Mouse (Mus musculus) midbrain, embryonic 13.5 days (tissue): Measurements from ENCODE around the gene Rasgef1b. TPM values are rescaled to one million over a fixed set of nuclear protein-coding genes. Genes with fewer than 3 reads are reported as not detected.

Experiments used
- ATAC-seq: fragments of 200-750 bp; cut with Nextera tagmentation; 2 replicates; pipeline ENCODE4 v1.8.0; 2017; ENCODE audit warnings: mild to moderate bottlenecking, moderate TSS enrichment, moderate library complexity
- H3K27ac ChIP-seq: fragments of 300-500 bp; sonication (generic); 2 replicates; pipeline ENCODE4 v1.5.1; 2015; ENCODE audit warnings: inconsistent platforms, mild to moderate bottlenecking, moderate library complexity
- H3K27me3 ChIP-seq: fragments of 300-500 bp; sonication (generic); 2 replicates; pipeline ENCODE4 v1.6.1; 2015; ENCODE audit warnings: mild to moderate bottlenecking, inconsistent platforms
- H3K36me3 ChIP-seq: fragments of 300-500 bp; sonication (generic); 2 replicates; pipeline ENCODE4 v1.6.1; 2015; ENCODE audit warnings: mild to moderate bottlenecking, inconsistent platforms
- H3K4me1 ChIP-seq: fragments of 300-500 bp; sonication (generic); replicated peaks from 2 replicates; pipeline ENCODE4 v1.6.1; 2015; ENCODE audit warnings: inconsistent platforms
- H3K4me2 ChIP-seq: fragments of 300-500 bp; sonication (generic); replicated peaks from 2 replicates; pipeline ENCODE4 v1.6.1; 2015; ENCODE audit warnings: moderate library complexity, mild to moderate bottlenecking, inconsistent platforms
- H3K4me3 ChIP-seq: fragments of 300-500 bp; sonication (generic); replicated peaks from 2 replicates; pipeline ENCODE4 v1.5.1; 2015; ENCODE audit warnings: mild to moderate bottlenecking, inconsistent platforms
- H3K9ac ChIP-seq: fragments of 300-500 bp; sonication (generic); replicated peaks from 2 replicates; pipeline ENCODE4 v1.6.1; 2015; ENCODE audit warnings: mild to moderate bottlenecking, inconsistent platforms
- H3K9me3 ChIP-seq: fragments of 300-500 bp; sonication (generic); 2 replicates; pipeline ENCODE4 v1.6.1; 2016; ENCODE audit warnings: mild to moderate bottlenecking, inconsistent platforms
- WGBS: fragments of 180-500 bp; shearing (Covaris S2); methylation state at CpG from one replicate; pipeline ENCODE4 v1.1.7; 2015; 5-methylcytosine and 5-hydroxymethylcytosine counted together
- polyA plus RNA-seq: library from polyadenylated mRNA; unstranded; fragments of >200 nt; fragmentation: Nextera tagmentation; extraction: Ambion mirVana; gene quantifications from 2 replicates; pipeline ENCODE4 v1.2.1, GENCODE M21; 2015

The Rasgef1b gene
- polyA plus RNA-seq, 1 experiment from 2014 or later: 69.2 TPM

- Histone ChIP-seq H3K4me1 (peaks cover 28% of the 10 kb centered on the region), H3K36me3 (no peaks in the 10 kb centered on the region), H3K27me3 (0 out of 2 replicates have a peak, but pooled peaks cover 4% of the 10 kb centered on the region), H3K4me2 (no peak overlapping the region), H3K9ac (no peak overlapping the region), H3K9me3 (no peaks in the 10 kb centered on the region), H3K4me3 (no peak overlapping the region), H3K27ac (peak overlapping the region; percentile 51; the same call in 1 of the 2 replicates)
- ATAC-seq: peak; percentile 75
- WGBS: 36% methylated on average over 5 of the region's 5 CpGs
Measured at GRCm38 (mm10) chr5:99451416-99451815, 277.4 kb downstream of the Rasgef1b start.

DNA sequence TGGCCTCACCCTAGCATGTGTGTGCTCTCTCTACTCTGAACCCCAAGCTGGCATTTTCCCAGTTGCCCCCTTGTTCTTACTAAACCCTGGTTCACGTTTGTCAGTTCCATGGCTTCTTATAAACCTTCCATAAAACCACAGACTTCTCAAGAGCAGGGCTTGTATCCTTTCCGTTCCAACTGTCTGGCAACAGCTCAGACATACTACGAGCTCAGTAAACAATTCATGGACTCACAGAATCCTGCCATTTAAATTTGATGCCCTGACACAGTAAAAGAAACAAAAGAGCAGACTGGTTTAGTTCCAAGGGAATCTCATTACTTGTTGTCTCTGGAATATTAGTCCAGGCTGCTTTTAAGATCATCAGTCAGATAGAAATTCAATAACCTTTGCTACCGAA, 277.9 kb downstream of the Rasgef1b start:
- Histone ChIP-seq H3K27me3 (0 out of 2 replicates have a peak, but pooled peaks cover 4% of the 10 kb centered on the region), H3K27ac (peak overlapping the region; percentile 51; the same call in 1 of the 2 replicates), H3K9ac (no peak overlapping the region), H3K9me3 (no peaks in the 10 kb centered on the region), H3K4me1 (peaks cover 28% of the 10 kb centered on the region), H3K4me2 (no peak overlapping the region), H3K36me3 (no peaks in the 10 kb centered on the region), H3K4me3 (no peak overlapping the region)
- WGBS: 62% methylated on average over 4 of the region's 4 CpGs
- no peak for ATAC-seq

DNA sequence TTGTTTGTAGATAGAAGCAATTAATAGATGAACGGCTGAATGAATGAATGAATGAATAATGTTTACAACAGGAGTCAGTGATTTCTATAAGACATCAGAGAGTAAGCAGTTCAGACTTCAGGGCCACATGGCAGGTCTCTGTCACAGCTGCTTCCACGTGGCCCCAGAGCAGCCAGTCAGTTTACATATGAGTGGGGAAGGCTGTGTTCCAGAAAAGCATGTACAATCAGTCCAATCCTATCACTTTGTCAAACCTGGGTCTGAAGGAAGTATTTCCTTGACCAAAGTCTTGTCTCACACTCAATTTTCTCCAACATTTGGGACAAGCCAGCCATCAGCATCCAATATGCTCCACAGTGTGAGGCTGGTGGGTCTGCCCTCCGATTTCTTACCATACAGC, 278.4 kb downstream of the Rasgef1b start:
- H3K9ac ChIP-seq: no peak overlapping the region

GRCm38 (mm10) chr5:99447481-99447880, 281.4 kb downstream of the Rasgef1b start:
- H3K27ac ChIP-seq: no peak overlapping the region
- H3K9me3 ChIP-seq: no peaks in the 10 kb centered on the region
- ATAC-seq: no peak
- H3K4me1 ChIP-seq: peaks cover 24% of the 10 kb centered on the region
- WGBS: 96% methylated on average over 6 of the region's 6 CpGs
- no peaks in the 10 kb centered on the region for H3K36me3 ChIP-seq
- H3K4me3 ChIP-seq: no peak overlapping the region
- H3K4me2 ChIP-seq: no peak overlapping the region
- no peak overlapping the region for H3K9ac ChIP-seq
- H3K27me3 ChIP-seq: no peaks in the 10 kb centered on the region

More for the DNA sequence above, 278.4 kb downstream of the Rasgef1b start:
- Histone ChIP-seq H3K4me2 (no peak overlapping the region), H3K27ac (no peak overlapping the region; the same call in 1 of the 2 replicates), H3K27me3 (0 out of 2 replicates have a peak, but pooled peaks cover 1% of the 10 kb centered on the region), H3K9me3 (no peaks in the 10 kb centered on the region), H3K4me1 (peaks cover 28% of the 10 kb centered on the region), H3K4me3 (no peak overlapping the region), H3K36me3 (no peaks in the 10 kb centered on the region)
- no peak for ATAC-seq
- 80% methylated on average over 3 of the region's 3 CpGs for WGBS

DNA sequence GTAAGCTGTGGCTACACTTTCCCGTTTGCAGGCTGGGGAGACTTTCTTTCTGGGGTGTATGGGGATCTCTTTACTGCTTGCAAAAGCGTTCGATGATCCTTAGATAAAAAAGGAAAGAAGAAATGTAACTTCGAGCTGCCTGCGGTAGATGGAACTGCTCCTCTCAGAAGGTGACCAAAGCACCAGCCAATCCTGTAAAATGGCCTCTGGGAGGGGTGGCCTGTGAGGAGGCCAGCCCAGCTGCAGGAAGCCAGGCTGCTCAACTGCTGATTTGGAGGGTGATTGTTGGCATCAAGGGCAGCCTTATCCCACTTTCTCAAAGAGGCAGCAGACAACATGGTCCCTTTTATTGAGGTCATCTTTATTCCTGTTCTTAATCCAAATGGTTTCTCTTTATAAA, 283.6 kb downstream of the Rasgef1b start:
- Histone ChIP-seq H3K9me3 (no peaks in the 10 kb centered on the region), H3K27me3 (no peaks in the 10 kb centered on the region), H3K36me3 (no peaks in the 10 kb centered on the region), H3K4me2 (no peak overlapping the region), H3K4me1 (peaks cover 8% of the 10 kb centered on the region; the same call in 1 of the 2 replicates), H3K27ac (no peak overlapping the region), H3K4me3 (no peak overlapping the region), H3K9ac (no peak overlapping the region)
- no peak for ATAC-seq
- 87% methylated on average over 5 of the region's 5 CpGs for WGBS

GRCm38 (mm10) chr5:99444777-99445176, 284.1 kb downstream of the Rasgef1b start:
- H3K4me2 ChIP-seq: no peak overlapping the region
- ATAC-seq: no peak
- H3K4me1 ChIP-seq: peaks cover 12% of the 10 kb centered on the region
- H3K4me3 ChIP-seq: no peak overlapping the region
- no peak overlapping the region for H3K9ac ChIP-seq
- H3K9me3 ChIP-seq: no peaks in the 10 kb centered on the region
- WGBS: 55% methylated on average over 7 of the region's 7 CpGs
- H3K36me3 ChIP-seq: no peaks in the 10 kb centered on the region
- H3K27me3 ChIP-seq: no peaks in the 10 kb centered on the region
- no peak overlapping the region for H3K27ac ChIP-seq

DNA sequence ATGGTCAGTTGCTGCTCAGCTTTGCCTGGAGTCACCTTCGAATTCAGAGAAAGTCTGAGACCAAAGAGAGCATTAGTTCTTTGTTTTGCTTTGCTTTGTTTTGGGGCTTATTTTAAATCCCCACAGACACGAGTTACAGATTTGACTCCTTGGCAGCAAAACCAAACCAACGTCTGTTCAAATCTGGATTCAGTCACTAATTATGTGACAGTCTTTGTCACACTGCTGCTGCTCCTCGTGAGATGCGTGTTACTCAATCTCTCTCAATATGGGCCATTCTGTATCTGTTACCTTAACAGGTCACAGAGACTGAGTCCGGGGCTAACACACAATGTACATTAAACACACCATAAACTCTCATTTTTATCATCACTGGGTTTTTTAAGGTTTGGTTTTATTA, 288.8 kb downstream of the Rasgef1b start:
- Histone ChIP-seq H3K9me3 (no peaks in the 10 kb centered on the region), H3K9ac (no peak overlapping the region), H3K36me3 (no peaks in the 10 kb centered on the region), H3K4me1 (peaks cover 13% of the 10 kb centered on the region), H3K27ac (no peak overlapping the region), H3K4me3 (no peak overlapping the region), H3K4me2 (no peak overlapping the region), H3K27me3 (no peaks in the 10 kb centered on the region)
- WGBS: 41% methylated on average over 6 of the region's 6 CpGs
- ATAC-seq: no peak

DNA sequence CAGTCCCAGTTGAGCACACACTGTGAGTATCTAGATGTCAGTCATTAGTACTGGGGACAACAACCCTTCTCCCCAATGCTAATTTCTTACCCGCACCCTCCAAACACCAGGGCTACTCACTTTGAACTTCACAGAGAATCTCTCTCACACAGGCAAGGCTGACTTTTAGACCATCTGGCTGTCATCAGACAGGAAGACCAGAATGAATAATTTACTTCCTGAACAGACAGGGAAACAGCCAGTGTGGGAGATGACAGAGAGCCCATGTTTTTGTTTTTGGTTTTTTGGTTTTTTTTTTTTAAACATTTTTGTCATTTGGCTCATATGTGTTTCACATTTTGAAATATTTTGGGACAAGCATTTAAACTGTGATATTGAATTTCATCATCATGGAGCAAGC, 290.3 kb downstream of the Rasgef1b start:
- 69% methylated on average over 1 of the region's 1 CpGs for WGBS
- H3K4me3 ChIP-seq: no peak overlapping the region
- H3K4me2 ChIP-seq: no peak overlapping the region
- H3K9ac ChIP-seq: no peak overlapping the region
- no peaks in the 10 kb centered on the region for H3K36me3 ChIP-seq
- no peaks in the 10 kb centered on the region for H3K9me3 ChIP-seq
- peak; percentile 45; the same call in 1 of the 2 replicates for ATAC-seq
- no peaks in the 10 kb centered on the region for H3K27me3 ChIP-seq
- no peak overlapping the region for H3K27ac ChIP-seq
- peaks cover 11% of the 10 kb centered on the region; the same call in 1 of the 2 replicates for H3K4me1 ChIP-seq

GRCm38 (mm10) chr5:99434226-99434625, 294.6 kb downstream of the Rasgef1b start:
- peaks cover 4% of the 10 kb centered on the region; the same call in 1 of the 2 replicates for H3K4me1 ChIP-seq
- no peak overlapping the region for H3K9ac ChIP-seq
- no peaks in the 10 kb centered on the region for H3K9me3 ChIP-seq
- H3K4me3 ChIP-seq: no peak overlapping the region
- 81% methylated on average over 4 of the region's 4 CpGs for WGBS
- H3K27me3 ChIP-seq: no peaks in the 10 kb centered on the region; the same call in 1 of the 2 replicates
- H3K4me2 ChIP-seq: no peak overlapping the region
- H3K36me3 ChIP-seq: no peaks in the 10 kb centered on the region
- ATAC-seq: no peak
- H3K27ac ChIP-seq: no peak overlapping the region

DNA sequence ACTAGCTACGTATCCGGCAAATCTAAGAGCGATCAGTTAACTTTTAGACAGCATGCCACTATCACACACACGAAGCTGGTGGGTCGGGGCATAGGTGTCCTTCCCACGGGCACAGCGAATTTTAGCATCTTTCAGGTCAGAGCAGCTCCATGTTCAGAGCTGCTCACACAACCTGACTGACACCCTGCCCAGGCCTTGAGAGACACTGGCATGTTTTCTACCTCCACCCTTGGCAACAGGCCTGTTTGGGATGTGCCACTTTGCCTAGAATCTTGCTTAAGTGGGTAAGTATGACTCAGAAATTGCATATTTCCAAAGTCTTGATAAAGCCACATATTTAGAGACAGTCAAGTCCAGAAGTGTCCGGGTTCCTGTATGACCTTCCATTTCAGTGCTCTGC, 296.4 kb downstream of the Rasgef1b start:
- H3K9me3 ChIP-seq: no peaks in the 10 kb centered on the region
- 93% methylated on average over 8 of the region's 8 CpGs for WGBS
- no peak overlapping the region for H3K9ac ChIP-seq
- H3K36me3 ChIP-seq: no peaks in the 10 kb centered on the region
- ATAC-seq: no peak
- H3K4me2 ChIP-seq: no peak overlapping the region
- H3K4me1 ChIP-seq: no peaks in the 10 kb centered on the region
- no peak overlapping the region for H3K27ac ChIP-seq
- H3K4me3 ChIP-seq: no peak overlapping the region
- no peaks in the 10 kb centered on the region; the same call in 1 of the 2 replicates for H3K27me3 ChIP-seq

DNA sequence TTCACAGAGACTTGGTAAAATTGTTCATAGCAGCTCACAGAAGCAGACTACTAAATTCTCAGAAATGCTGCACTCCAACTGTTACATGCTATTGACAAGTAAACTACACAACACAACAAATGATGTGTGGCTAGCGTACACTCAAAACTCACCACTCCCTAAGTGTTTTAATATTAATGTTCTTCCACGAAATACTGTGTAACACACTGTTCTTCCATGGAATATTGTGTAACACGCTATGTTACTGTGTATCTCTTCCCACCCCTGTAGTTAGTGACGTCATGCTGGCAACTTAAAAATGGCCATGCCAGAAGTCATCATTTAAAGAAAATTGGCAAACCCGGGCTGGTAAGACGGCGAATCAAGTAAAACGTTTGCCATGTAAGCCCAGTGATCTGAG, 299.6 kb downstream of the Rasgef1b start:
- Histone ChIP-seq H3K27ac (no peak overlapping the region), H3K4me2 (no peak overlapping the region), H3K27me3 (no peaks in the 10 kb centered on the region; the same call in 1 of the 2 replicates), H3K4me1 (no peaks in the 10 kb centered on the region), H3K9ac (no peak overlapping the region), H3K9me3 (no peaks in the 10 kb centered on the region), H3K4me3 (no peak overlapping the region), H3K36me3 (no peaks in the 10 kb centered on the region)
- ATAC-seq: no peak
- WGBS: 91% methylated on average over 8 of the region's 8 CpGs

DNA sequence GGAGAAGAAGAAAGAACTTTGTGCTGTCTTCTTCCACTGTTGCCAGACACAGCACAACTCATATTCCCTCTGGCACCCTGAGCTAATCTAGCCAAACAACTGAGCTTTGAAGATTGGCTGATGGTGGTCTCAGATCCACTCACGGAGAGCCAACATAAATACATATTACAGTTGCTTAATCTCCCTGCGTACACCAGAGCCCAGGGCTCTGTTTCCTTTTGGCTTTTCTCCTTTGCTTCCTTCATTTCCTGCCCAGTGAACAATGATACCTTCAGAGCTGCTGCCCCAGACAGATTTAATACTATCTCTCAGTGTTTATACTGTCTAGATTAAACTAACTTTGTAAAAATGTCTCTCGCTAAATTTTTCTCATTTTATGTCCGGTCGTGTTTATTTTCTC, 300.2 kb downstream of the Rasgef1b start:
- ATAC-seq: no peak
- Histone ChIP-seq H3K9me3 (no peaks in the 10 kb centered on the region), H3K9ac (no peak overlapping the region), H3K27me3 (no peaks in the 10 kb centered on the region; the same call in 1 of the 2 replicates), H3K4me1 (no peaks in the 10 kb centered on the region), H3K36me3 (no peaks in the 10 kb centered on the region), H3K27ac (no peak overlapping the region), H3K4me3 (no peak overlapping the region), H3K4me2 (no peak overlapping the region)
- 81% methylated on average over 5 of the region's 5 CpGs for WGBS

- WGBS: 81% methylated on average over 5 of the region's 5 CpGs
- Histone ChIP-seq H3K9me3 (no peaks in the 10 kb centered on the region), H3K9ac (no peak overlapping the region), H3K4me3 (no peak overlapping the region), H3K4me1 (no peaks in the 10 kb centered on the region), H3K4me2 (no peak overlapping the region), H3K27ac (no peak overlapping the region), H3K27me3 (peaks cover 9% of the 10 kb centered on the region), H3K36me3 (no peaks in the 10 kb centered on the region)
- ATAC-seq: no peak
Measured at GRCm38 (mm10) chr5:99423271-99423670, 305.6 kb downstream of the Rasgef1b start.
